Mouse (Mus musculus): ENCODE measurements around the gene Atxn1. TPM values are rescaled to one million over a fixed set of nuclear protein-coding genes. Genes with fewer than 3 reads are reported as not detected.

Atxn1 gene
- polyA plus RNA-seq, 1 experiment from 2014 or later: 8.3 TPM

- no peak for DNase-seq (ENCODE audit: low read depth, low spot score)
- in situ Hi-C loops (cut with MboI; ENCODE audit: low pct_unique_long_range_greater_than_20kb): no loop called here
- TF ChIP-seq CTCF (IDR thresholded peaks at IDR 0.05): no peak
- no peaks in the 10 kb centered on the region for H3K27me3 ChIP-seq
- CTCF ChIA-PET: interaction anchor here (0.8 to 1.9 kb wide), 5 partner anchors 9 to 72 kb away, joined by 3 to 6 read pairs (median 4); no protein-coding TSS in a partner anchor
- no peak for ATAC-seq
- POLR2A ChIA-PET: interaction anchor here (0.9 to 1.3 kb wide), 2 partner anchors 9 to 15 kb away, joined by 3 to 5 read pairs; no protein-coding TSS in a partner anchor
Measured at GRCm38 (mm10) chr13:45643780-45644395, 320.9 kb downstream of the Atxn1 start.

DNA sequence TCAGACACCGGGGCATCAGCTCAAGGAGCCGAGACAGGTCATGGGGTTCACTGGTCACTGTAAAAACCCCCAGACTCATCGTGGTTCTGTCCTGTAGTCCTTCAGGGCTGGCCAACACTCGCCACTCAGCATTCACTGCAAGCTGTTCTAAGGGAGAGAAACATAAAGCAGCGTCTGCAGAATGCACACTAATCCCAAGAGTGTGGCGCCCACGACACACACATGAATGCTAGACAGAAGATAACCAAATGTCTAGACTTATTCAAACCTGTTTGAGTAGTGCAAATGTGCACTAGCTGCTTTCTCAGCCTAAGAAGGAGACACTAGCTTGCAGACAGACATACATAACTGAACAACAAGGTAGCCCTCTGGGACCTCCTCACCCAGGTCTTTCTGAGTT, 321.9 kb downstream of the Atxn1 start:
- no peak for ATAC-seq
- CTCF ChIA-PET: interaction anchor here (1.5 to 1.9 kb wide), 4 partner anchors 24 to 104 kb away, joined by 3 to 6 read pairs (median 4); no protein-coding TSS in a partner anchor
- POLR2A ChIA-PET: interaction anchor here (1.3 kb wide), 1 partner anchor 16 kb away, joined by 5 read pairs; no protein-coding TSS in a partner anchor
- no peak for TF ChIP-seq CTCF (IDR thresholded peaks at IDR 0.05)
- no peaks in the 10 kb centered on the region for H3K27me3 ChIP-seq
- DNase-seq (ENCODE audit: low read depth, low spot score): no peak
- in situ Hi-C loops (cut with MboI; ENCODE audit: low pct_unique_long_range_greater_than_20kb): no loop called here

- no peak for TF ChIP-seq CTCF (IDR thresholded peaks at IDR 0.05)
- in situ Hi-C loops (cut with MboI; ENCODE audit: low pct_unique_long_range_greater_than_20kb): no loop called here
- no peak for DNase-seq (ENCODE audit: low read depth, low spot score)
- no peak for ATAC-seq
- ChIA-PET POLR2A (no interaction called here), CTCF (interaction anchor here (1.6 kb wide), 1 partner anchor 327 kb away, joined by 3 read pairs; no protein-coding TSS in a partner anchor)
- H3K27me3 ChIP-seq: no peaks in the 10 kb centered on the region
Measured at GRCm38 (mm10) chr13:45640431-45640830, 324.4 kb downstream of the Atxn1 start.

- in situ Hi-C loops (cut with MboI; ENCODE audit: low pct_unique_long_range_greater_than_20kb): loop anchor here (5.0 to 10.0 kb wide), 3 partner anchors 96 to 527 kb away; no protein-coding TSS in a partner anchor
- H3K27me3 ChIP-seq: no peaks in the 10 kb centered on the region
- no peak for ATAC-seq
- DNase-seq (ENCODE audit: low read depth, low spot score): no peak
- no peak for TF ChIP-seq CTCF (IDR thresholded peaks at IDR 0.05)
- ChIA-PET POLR2A (no interaction called here), CTCF (interaction anchor here (1.0 to 1.3 kb wide), 2 partner anchors 11 to 295 kb away, joined by 3 read pairs; no protein-coding TSS in a partner anchor)
Measured at GRCm38 (mm10) chr13:45638281-45638680, 326.5 kb downstream of the Atxn1 start.

DNA sequence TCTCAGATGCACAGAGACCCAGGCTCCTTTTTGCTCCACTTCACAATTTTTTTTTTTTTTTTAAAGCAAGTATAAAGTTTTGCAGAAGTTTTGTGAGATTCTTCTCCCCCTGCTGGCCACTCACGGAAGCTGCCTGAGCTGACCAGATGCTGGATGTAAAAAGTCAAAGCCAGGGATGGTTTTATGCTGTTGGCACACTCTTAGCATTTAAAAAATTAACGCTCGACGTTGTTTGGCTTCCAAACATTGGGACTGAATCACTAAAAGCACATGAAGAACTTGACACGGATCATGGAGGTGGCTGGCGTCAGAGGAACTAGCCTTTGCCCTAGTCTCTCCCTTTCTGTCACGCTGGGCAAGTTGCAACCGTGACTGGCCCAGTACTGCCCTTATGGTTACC, 327.5 kb downstream of the Atxn1 start:
- CTCF ChIA-PET: interaction anchor here (1.0 to 1.9 kb wide), 6 partner anchors 9 to 295 kb away, joined by 3 to 5 read pairs (median 3); no protein-coding TSS in a partner anchor
- in situ Hi-C loops (cut with MboI; ENCODE audit: low pct_unique_long_range_greater_than_20kb): loop anchor here (5.0 to 10.0 kb wide), 3 partner anchors 95 to 527 kb away; no protein-coding TSS in a partner anchor
- ATAC-seq (no peak), DNase-seq (ENCODE audit: low read depth, low spot score) (no peak)
- POLR2A ChIA-PET: no interaction called here
- no peaks in the 10 kb centered on the region for H3K27me3 ChIP-seq
- TF ChIP-seq CTCF (IDR thresholded peaks at IDR 0.05): peak; percentile 82

- H3K27me3 ChIP-seq: no peaks in the 10 kb centered on the region
- TF ChIP-seq CTCF (IDR thresholded peaks at IDR 0.05): no peak
- no peak for ATAC-seq
- in situ Hi-C loops (cut with MboI; ENCODE audit: low pct_unique_long_range_greater_than_20kb): loop anchor here (5.0 to 10.0 kb wide), 3 partner anchors 94 to 528 kb away; no protein-coding TSS in a partner anchor
- ChIA-PET POLR2A (no interaction called here), CTCF (interaction anchor here (0.6 to 1.9 kb wide), 8 partner anchors 10 to 97 kb away, joined by 3 to 5 read pairs (median 4); no protein-coding TSS in a partner anchor)
- no peak for DNase-seq (ENCODE audit: low read depth, low spot score)
Measured at GRCm38 (mm10) chr13:45636435-45636834, 328.4 kb downstream of the Atxn1 start.

GRCm38 (mm10) chr13:45633918-45634317, 330.9 kb downstream of the Atxn1 start:
- in situ Hi-C loops (cut with MboI; ENCODE audit: low pct_unique_long_range_greater_than_20kb): loop anchor here (10.0 kb wide), 1 partner anchor 531 kb away; no protein-coding TSS in a partner anchor
- TF ChIP-seq CTCF (IDR thresholded peaks at IDR 0.05): no peak
- ATAC-seq (no peak), DNase-seq (ENCODE audit: low read depth, low spot score) (no peak)
- CTCF ChIA-PET: interaction anchor here (1.5 kb wide), 1 partner anchor 71 kb away, joined by 4 read pairs; no protein-coding TSS in a partner anchor
- H3K27me3 ChIP-seq: no peaks in the 10 kb centered on the region
- POLR2A ChIA-PET: no interaction called here

- DNase-seq (ENCODE audit: low read depth, low spot score) (no peak), ATAC-seq (no peak)
- H3K27me3 ChIP-seq: no peaks in the 10 kb centered on the region
- TF ChIP-seq CTCF (IDR thresholded peaks at IDR 0.05): peak; percentile 62
- in situ Hi-C loops (cut with MboI; ENCODE audit: low pct_unique_long_range_greater_than_20kb): loop anchor here (10.0 kb wide), 1 partner anchor 533 kb away; no protein-coding TSS in a partner anchor
- POLR2A ChIA-PET: no interaction called here
- CTCF ChIA-PET: interaction anchor here (0.8 to 1.5 kb wide), 2 partner anchors 19 to 53 kb away, joined by 3 read pairs; no protein-coding TSS in a partner anchor
Measured at GRCm38 (mm10) chr13:45632133-45632532, 332.7 kb downstream of the Atxn1 start.

- TF ChIP-seq CTCF (IDR thresholded peaks at IDR 0.05): no peak
- ChIA-PET CTCF (interaction anchor here (1.4 kb wide), 2 partner anchors 15 to 91 kb away, joined by 3 read pairs; no protein-coding TSS in a partner anchor), POLR2A (no interaction called here)
- no peaks in the 10 kb centered on the region for H3K27me3 ChIP-seq
- ATAC-seq (no peak), DNase-seq (ENCODE audit: low read depth, low spot score) (no peak)
- in situ Hi-C loops (cut with MboI; ENCODE audit: low pct_unique_long_range_greater_than_20kb): loop anchor here (10.0 kb wide), 1 partner anchor 534 kb away; no protein-coding TSS in a partner anchor
Measured at GRCm38 (mm10) chr13:45630518-45631290, 334.1 kb downstream of the Atxn1 start.

- ATAC-seq (no peak), DNase-seq (ENCODE audit: low read depth, low spot score) (no peak)
- POLR2A ChIA-PET: no interaction called here
- TF ChIP-seq CTCF (IDR thresholded peaks at IDR 0.05): no peak
- no peaks in the 10 kb centered on the region for H3K27me3 ChIP-seq
- CTCF ChIA-PET: interaction anchor here (0.8 to 1.4 kb wide), 2 partner anchors 18 to 90 kb away, joined by 3 read pairs; no protein-coding TSS in a partner anchor
- in situ Hi-C loops (cut with MboI; ENCODE audit: low pct_unique_long_range_greater_than_20kb): loop anchor here (10.0 kb wide), 1 partner anchor 535 kb away; no protein-coding TSS in a partner anchor
Measured at GRCm38 (mm10) chr13:45629750-45630149, 335.1 kb downstream of the Atxn1 start.

Data from Patski (cell line).